Mouse (Mus musculus): ENCODE measurements around the gene Card10.

GRCm38 (mm10) chr15:78785961-78786360 is 16.9 kb downstream of the Card10 start:
- no peak for TF ChIP-seq POLR2A (IDR thresholded peaks at IDR 0.05; ENCODE audit: low read depth, low read length)
- no peak for TF ChIP-seq CTCF (IDR thresholded peaks at IDR 0.05; ENCODE audit: borderline replicate concordance, insufficient read depth, low read length)

Measured in embryonic fibroblast, embryonic 13.5 days (primary cell).